Mouse (Mus musculus) kidney, postnatal 36 days (tissue): ENCODE measurements around the gene Tbc1d12.
"Not testable (repeated sequence)": the region's sequence is repeated elsewhere in the genome, so short reads cannot be mapped to it uniquely, and the experiment has no call there.

ENCODE experiments used
- DNase-seq, 2 experiments: peaks; one replicate each; pipeline ENCODE4 v3.0.0; 2021 to 2022; ENCODE audit warnings: mixed read lengths in 2 of 2

Tbc1d12 gene

GRCm38 (mm10) chr19:38836438-38837170 lies at the start of gene Tbc1d12:
Gene Tbc1d12, plus strand, starts transcription at chr19:38836579.
- DNase-seq, result peak; percentile 91 to 97

- DNase-seq, result no peak
These were observed 48.6 kb upstream of the Tbc1d12 start for GRCm38 (mm10) chr19:38787756-38788155.

- DNase-seq, result no peak
These were observed 42.8 kb upstream of the Tbc1d12 start for GRCm38 (mm10) chr19:38793563-38794045.

GRCm38 (mm10) chr19:38796546-38796945 lies 39.8 kb upstream of the Tbc1d12 start:
- no peak for DNase-seq

- DNase-seq, result no peak
These were observed 38.1 kb upstream of the Tbc1d12 start for GRCm38 (mm10) chr19:38798291-38798690.

GRCm38 (mm10) chr19:38798801-38799200 lies 37.6 kb upstream of the Tbc1d12 start:
- no peak for DNase-seq

- DNase-seq, result no peak
These were observed 18.2 kb upstream of the Tbc1d12 start for GRCm38 (mm10) chr19:38818191-38818590.

GRCm38 (mm10) chr19:38818766-38819426 lies 17.5 kb upstream of the Tbc1d12 start, which contains the start of gene Noc3l:
Gene Noc3l, minus strand, starts transcription at chr19:38819237.
- peak; percentile 91 to 96 for DNase-seq

- DNase-seq, result no peak
These were observed 17.0 kb upstream of the Tbc1d12 start for GRCm38 (mm10) chr19:38819427-38819802.

GRCm38 (mm10) chr19:38820186-38820804 lies 16.1 kb upstream of the Tbc1d12 start:
- DNase-seq, result no peak

GRCm38 (mm10) chr19:38833224-38833623 lies 3.2 kb upstream of the Tbc1d12 start:
- DNase-seq, result no peak

- no peak for DNase-seq
These were observed 318 bp upstream of the Tbc1d12 start for GRCm38 (mm10) chr19:38836084-38836437.

GRCm38 (mm10) chr19:38837171-38837641 lies 827 bp downstream of the Tbc1d12 start:
- DNase-seq, result peak; percentile 66 to 79

- no peak for DNase-seq
These were observed 8.4 kb downstream of the Tbc1d12 start for GRCm38 (mm10) chr19:38844817-38845216.

- no peak for DNase-seq
These were observed 10.0 kb downstream of the Tbc1d12 start for GRCm38 (mm10) chr19:38846373-38846772.

- no peak for DNase-seq
These were observed 21.8 kb downstream of the Tbc1d12 start for GRCm38 (mm10) chr19:38858224-38858623.

- DNase-seq, result no peak
These were observed 26.1 kb downstream of the Tbc1d12 start for GRCm38 (mm10) chr19:38862523-38862922.

- not testable (repeated sequence) for DNase-seq
These were observed 38.4 kb downstream of the Tbc1d12 start for GRCm38 (mm10) chr19:38874825-38875224.

- DNase-seq, result peak in 1 of 2 experiments; percentile 25
These were observed 43.9 kb downstream of the Tbc1d12 start for GRCm38 (mm10) chr19:38880300-38880699.

- peak in 1 of 2 experiments; percentile 5 for DNase-seq
These were observed 65.1 kb downstream of the Tbc1d12 start for GRCm38 (mm10) chr19:38901146-38902135.

- no peak for DNase-seq
These were observed 66.1 kb downstream of the Tbc1d12 start for GRCm38 (mm10) chr19:38902501-38902900.

- no peak for DNase-seq
These were observed 77.4 kb downstream of the Tbc1d12 start for GRCm38 (mm10) chr19:38913786-38914185.
